Comparison of ENCODE assay signal across 8 mouse cellular contexts in genomic region chr17:3446191-3446950, GRCm38 (mm10).
DNase-seq lines count a peak whose midpoint lies in the region; ATAC-seq and TF ChIP-seq lines count a peak whose summit lies in the region.

No protein-coding gene starts in this region.

- TF ChIP-seq POLR2A in liver, adult 2 months (IDR thresholded peaks at IDR 0.05; ENCODE audit: extremely low read depth, insufficient read depth, low read length), result no peak
- TF ChIP-seq POLR2A in cortical plate, adult 2 months (IDR thresholded peaks at IDR 0.05; ENCODE audit: extremely low read depth, insufficient read depth, low read length), result no peak

- no peaks in the 10 kb centered on the region for H3K36me3 ChIP-seq in liver, adult 2 months (ENCODE audit: control insufficient read depth, insufficient read depth, low read length)
- H3K36me3 ChIP-seq in liver, embryonic 11.5 days (ENCODE audit: control insufficient read depth, insufficient read depth, low read length), result no peaks in the 10 kb centered on the region
- no peaks in the 10 kb centered on the region for H3K36me3 ChIP-seq in kidney, postnatal 0 days (ENCODE audit: insufficient read depth, low read length)

- no peak overlapping the region for H3K27ac ChIP-seq in liver, adult 2 months (replicated peaks; ENCODE audit: insufficient read depth, low read depth, low read length)
- no peak overlapping the region for H3K27ac ChIP-seq in liver, embryonic 11.5 days (ENCODE audit: low read depth, low read length)
- no peak overlapping the region for H3K27ac ChIP-seq in cortical plate, adult 2 months (ENCODE audit: insufficient read depth, low read length)
- no peak overlapping the region for H3K27ac ChIP-seq in kidney, postnatal 0 days

- H3K27me3 ChIP-seq in liver, adult 2 months (ENCODE audit: control insufficient read depth, insufficient read depth, low read length), result no peaks in the 10 kb centered on the region
- H3K27me3 ChIP-seq in liver, embryonic 11.5 days (replicated peaks; ENCODE audit: control insufficient read depth, insufficient read depth, low read length), result no peaks in the 10 kb centered on the region
- no peaks in the 10 kb centered on the region for H3K27me3 ChIP-seq in kidney, postnatal 0 days (ENCODE audit: insufficient read depth, low read length)

- no peaks in the 10 kb centered on the region for H3K4me1 ChIP-seq in liver, adult 2 months (ENCODE audit: control insufficient read depth, insufficient read depth, low read length)
- H3K4me1 ChIP-seq in liver, embryonic 11.5 days (replicated peaks; ENCODE audit: control insufficient read depth, insufficient read depth, low read length), result no peaks in the 10 kb centered on the region
- no peaks in the 10 kb centered on the region for H3K4me1 ChIP-seq in cortical plate, adult 2 months (ENCODE audit: control insufficient read depth, insufficient read depth, low read length)
- no peaks in the 10 kb centered on the region for H3K4me1 ChIP-seq in kidney, postnatal 0 days (replicated peaks; ENCODE audit: insufficient read depth, low read length)

- no peak overlapping the region for H3K4me2 ChIP-seq in liver, embryonic 11.5 days
- H3K4me2 ChIP-seq in kidney, postnatal 0 days (ENCODE audit: low read length), result no peak overlapping the region

- no peak for ATAC-seq in liver, embryonic 11.5 days (replicated peaks; ENCODE audit: low FRiP score)
- 0 out of 2 replicates have a peak, but pooled peaks have one; percentile 24 for ATAC-seq in kidney, postnatal 0 days (replicated peaks; ENCODE audit: low FRiP score, low read depth)

- no peak for TF ChIP-seq CTCF in liver, adult 2 months (IDR thresholded peaks at IDR 0.05; ENCODE audit: low read depth, low read length)
- peak; percentile 17; the same call in 1 of the 2 replicates for TF ChIP-seq CTCF in cortical plate, adult 2 months (IDR thresholded peaks at IDR 0.05; ENCODE audit: extremely low read depth, insufficient read depth, low read length)
- TF ChIP-seq CTCF in kidney, postnatal 0 days (IDR thresholded peaks at IDR 0.05; ENCODE audit: low read depth), result peak; percentile 68

- no peaks in the 10 kb centered on the region for H3K79me2 ChIP-seq in liver, adult 2 months (ENCODE audit: control insufficient read depth, insufficient read depth, low read length)

- no peak overlapping the region for H3K9ac ChIP-seq in liver, adult 2 months (ENCODE audit: low read depth, low read length)
- H3K9ac ChIP-seq in liver, embryonic 11.5 days (ENCODE audit: low read depth, low read length), result no peak overlapping the region
- no peak overlapping the region for H3K9ac ChIP-seq in kidney, postnatal 0 days (ENCODE audit: low read depth, low read length)

- DNase-seq in adrenal gland, postnatal 10 days, result peak; percentile 42
- DNase-seq in adrenal gland, postnatal 4 days (ENCODE audit: low spot score in 2 of 2), result no peak
- DNase-seq in liver, adult 2 months (ENCODE audit: extremely low read depth, low read depth, low spot score), result peak; percentile 43
- no peak for DNase-seq in liver, embryonic 11.5 days (ENCODE audit: low spot score)
- DNase-seq in kidney, postnatal 0 days (ENCODE audit: low spot score), result peak; percentile 91
- peak; percentile 81 for DNase-seq in retina, postnatal 1 day
- no peak for DNase-seq in thymus, postnatal 4 days

- H3K9me3 ChIP-seq in liver, embryonic 11.5 days (ENCODE audit: control insufficient read depth, low read length), result no peaks in the 10 kb centered on the region
- no peaks in the 10 kb centered on the region for H3K9me3 ChIP-seq in kidney, postnatal 0 days (replicated peaks; ENCODE audit: low read length)

- WGBS in liver, adult 2 months, result 61% methylated on average over 8 of the region's 8 CpGs
- 59% methylated on average over 8 of the region's 8 CpGs for WGBS in liver, embryonic 11.5 days
- 44% methylated on average over 8 of the region's 8 CpGs for WGBS in kidney, postnatal 0 days

- no peak overlapping the region for H3K4me3 ChIP-seq in liver, adult 2 months (ENCODE audit: insufficient read depth, low read depth, low read length)
- H3K4me3 ChIP-seq in liver, embryonic 11.5 days (ENCODE audit: low read depth, low read length), result no peak overlapping the region
- no peak overlapping the region for H3K4me3 ChIP-seq in cortical plate, adult 2 months (ENCODE audit: insufficient read depth, low read length)
- H3K4me3 ChIP-seq in kidney, postnatal 0 days (replicated peaks; ENCODE audit: low read depth, low read length), result no peak overlapping the region

Comparison
In these comparisons a context has a peak if more than half of its experiments do, and no peak if none do; other contexts are left out.
1. DNase-seq: peak in adrenal gland, postnatal 10 days (single experiment), liver, adult 2 months (single experiment), kidney, postnatal 0 days (single experiment) and retina, postnatal 1 day (single experiment); none in adrenal gland, postnatal 4 days (0 of 2), liver, embryonic 11.5 days (single experiment) and thymus, postnatal 4 days (single experiment).